Mouse (Mus musculus) forebrain, embryonic 12.5 days (tissue): ENCODE measurements around the gene Gm20388. TPM values are rescaled to one million over a fixed set of nuclear protein-coding genes. Genes with fewer than 3 reads are reported as not detected.
A peak's percentile ranks its signal among the peaks of the same experiment; 100 is the strongest.

Experiments used
- ATAC-seq: fragments of 200-750 bp; cut with Nextera tagmentation; 2 replicates; pipeline ENCODE4 v1.8.0; 2017; ENCODE audit warnings: moderate TSS enrichment; ENCODE audit not compliant: low FRiP score
- H3K27ac ChIP-seq: fragments of 300-500 bp; sonication (generic); 2 replicates; pipeline ENCODE4 v1.5.1; 2016; ENCODE audit warnings: mild to moderate bottlenecking
- H3K27me3 ChIP-seq: fragments of 300-500 bp; sonication (generic); 2 replicates; pipeline ENCODE4 v1.6.1; 2016; ENCODE audit warnings: mild to moderate bottlenecking
- H3K36me3 ChIP-seq: fragments of 300-500 bp; sonication (generic); replicated peaks from 2 replicates; pipeline ENCODE4 v1.6.1; 2016; ENCODE audit warnings: mild to moderate bottlenecking
- H3K4me1 ChIP-seq: fragments of 300-500 bp; sonication (generic); 2 replicates; pipeline ENCODE4 v1.6.1; 2016
- H3K4me2 ChIP-seq: fragments of 300-500 bp; sonication (generic); 2 replicates; pipeline ENCODE4 v1.6.1; 2016; ENCODE audit warnings: mild to moderate bottlenecking, moderate library complexity
- H3K4me3 ChIP-seq: fragments of 300-500 bp; sonication (generic); replicated peaks from 2 replicates; pipeline ENCODE4 v1.5.1; 2016; ENCODE audit warnings: mild to moderate bottlenecking
- H3K9ac ChIP-seq: fragments of 300-500 bp; sonication (generic); 2 replicates; pipeline ENCODE4 v1.6.1; 2016; ENCODE audit warnings: mild to moderate bottlenecking
- H3K9me3 ChIP-seq: fragments of 300-500 bp; sonication (generic); 2 replicates; pipeline ENCODE4 v1.6.1; 2016
- WGBS: fragments of 180-500 bp; shearing (Covaris S2); methylation state at CpG from one replicate; pipeline ENCODE4 v1.1.7; 2016; 5-methylcytosine and 5-hydroxymethylcytosine counted together
- polyA plus RNA-seq: library from polyadenylated mRNA; unstranded; fragments of >200 nt; fragmentation: Nextera tagmentation; extraction: Ambion mirVana; gene quantifications from 2 replicates; pipeline ENCODE4 v1.2.1, GENCODE M21; 2016

Gene Gm20388
- polyA plus RNA-seq, 1 experiment from 2014 or later: not detected

GRCm38 (mm10) chr8:120416522-120417394 is 506.1 kb downstream of the Gm20388 start:
- no peaks in the 10 kb centered on the region for H3K9me3 ChIP-seq
- no peak overlapping the region; the same call in 1 of the 2 replicates for H3K4me3 ChIP-seq
- H3K9ac ChIP-seq: peak overlapping the region; percentile 51
- ATAC-seq: peak; percentile 79
- H3K4me2 ChIP-seq: peak overlapping the region; percentile 43
- WGBS: 3% methylated on average over 33 of the region's 33 CpGs
- peaks cover 27% of the 10 kb centered on the region for H3K27me3 ChIP-seq
- H3K27ac ChIP-seq: peak overlapping the region; percentile 99
- H3K36me3 ChIP-seq: no peaks in the 10 kb centered on the region
- peaks cover 98% of the 10 kb centered on the region for H3K4me1 ChIP-seq

- Histone ChIP-seq H3K4me3 (no peak overlapping the region), H3K9me3 (no peaks in the 10 kb centered on the region), H3K9ac (no peak overlapping the region), H3K36me3 (no peaks in the 10 kb centered on the region), H3K27me3 (peaks cover 20% of the 10 kb centered on the region), H3K4me1 (peaks cover 98% of the 10 kb centered on the region), H3K4me2 (no peak overlapping the region), H3K27ac (peak overlapping the region; percentile 99)
- 69% methylated on average over 5 of the region's 5 CpGs for WGBS
- no peak for ATAC-seq
These were observed 507.5 kb downstream of the Gm20388 start for GRCm38 (mm10) chr8:120418188-120418587.

GRCm38 (mm10) chr8:120419675-120420074 is 509.0 kb downstream of the Gm20388 start:
- Histone ChIP-seq H3K4me2 (no peak overlapping the region), H3K9ac (no peak overlapping the region), H3K9me3 (no peaks in the 10 kb centered on the region), H3K27ac (no peak overlapping the region), H3K4me3 (no peak overlapping the region), H3K36me3 (no peaks in the 10 kb centered on the region), H3K27me3 (peaks cover 11% of the 10 kb centered on the region), H3K4me1 (peaks cover 98% of the 10 kb centered on the region)
- no peak for ATAC-seq
- 85% methylated on average over 9 of the region's 9 CpGs for WGBS

- H3K36me3 ChIP-seq: no peaks in the 10 kb centered on the region
- no peak for ATAC-seq
- no peak overlapping the region for H3K4me2 ChIP-seq
- H3K27ac ChIP-seq: no peak overlapping the region
- no peak overlapping the region for H3K4me3 ChIP-seq
- H3K27me3 ChIP-seq: peaks cover 11% of the 10 kb centered on the region
- H3K9ac ChIP-seq: no peak overlapping the region
- peaks cover 100% of the 10 kb centered on the region for H3K4me1 ChIP-seq
- WGBS: 74% methylated on average over 5 of the region's 5 CpGs
- no peaks in the 10 kb centered on the region for H3K9me3 ChIP-seq
These were observed 509.6 kb downstream of the Gm20388 start for GRCm38 (mm10) chr8:120420226-120420625.

GRCm38 (mm10) chr8:120421638-120422037 is 511.0 kb downstream of the Gm20388 start:
- H3K4me2 ChIP-seq: no peak overlapping the region
- 9% methylated on average over 9 of the region's 9 CpGs for WGBS
- peak overlapping the region; percentile 75 for H3K27ac ChIP-seq
- H3K27me3 ChIP-seq: peaks cover 11% of the 10 kb centered on the region; the same call in 1 of the 2 replicates
- no peak overlapping the region for H3K4me3 ChIP-seq
- peaks cover 100% of the 10 kb centered on the region for H3K4me1 ChIP-seq
- no peaks in the 10 kb centered on the region for H3K36me3 ChIP-seq
- H3K9me3 ChIP-seq: no peaks in the 10 kb centered on the region
- ATAC-seq: no peak
- peak overlapping the region; percentile 17; the same call in 1 of the 2 replicates for H3K9ac ChIP-seq

GRCm38 (mm10) chr8:120422236-120422635 is 511.6 kb downstream of the Gm20388 start:
- H3K4me1 ChIP-seq: peaks cover 100% of the 10 kb centered on the region
- H3K4me3 ChIP-seq: no peak overlapping the region
- no peak overlapping the region for H3K4me2 ChIP-seq
- H3K36me3 ChIP-seq: no peaks in the 10 kb centered on the region
- no peaks in the 10 kb centered on the region for H3K9me3 ChIP-seq
- WGBS: 80% methylated on average over 8 of the region's 8 CpGs
- 0 out of 2 replicates have a peak overlapping the region, but pooled peaks have one; percentile 17 for H3K9ac ChIP-seq
- H3K27ac ChIP-seq: 0 out of 2 replicates have a peak overlapping the region, but pooled peaks have one; percentile 10
- no peak for ATAC-seq
- H3K27me3 ChIP-seq: peaks cover 11% of the 10 kb centered on the region; the same call in 1 of the 2 replicates

GRCm38 (mm10) chr8:120423576-120423975 is 512.9 kb downstream of the Gm20388 start:
- WGBS: 28% methylated on average over 7 of the region's 7 CpGs
- peak overlapping the region; percentile 97 for H3K27ac ChIP-seq
- H3K4me1 ChIP-seq: peaks cover 100% of the 10 kb centered on the region
- no peak overlapping the region for H3K4me2 ChIP-seq
- no peaks in the 10 kb centered on the region for H3K36me3 ChIP-seq
- no peak overlapping the region for H3K9ac ChIP-seq
- H3K4me3 ChIP-seq: no peak overlapping the region
- no peaks in the 10 kb centered on the region for H3K9me3 ChIP-seq
- peaks cover 9% of the 10 kb centered on the region; the same call in 1 of the 2 replicates for H3K27me3 ChIP-seq
- no peak for ATAC-seq

- ATAC-seq: peak; percentile 12
- H3K4me2 ChIP-seq: peak overlapping the region; percentile 31
- peaks cover 94% of the 10 kb centered on the region for H3K4me1 ChIP-seq
- no peaks in the 10 kb centered on the region for H3K36me3 ChIP-seq
- H3K9ac ChIP-seq: peak overlapping the region; percentile 21
- H3K27ac ChIP-seq: peak overlapping the region; percentile 97
- 16% methylated on average over 4 of the region's 4 CpGs for WGBS
- no peak overlapping the region for H3K4me3 ChIP-seq
- no peaks in the 10 kb centered on the region for H3K9me3 ChIP-seq
- H3K27me3 ChIP-seq: no peaks in the 10 kb centered on the region
These were observed 514.2 kb downstream of the Gm20388 start for GRCm38 (mm10) chr8:120424829-120425198.

GRCm38 (mm10) chr8:120425199-120425941 is 514.7 kb downstream of the Gm20388 start:
- peak; percentile 85 for ATAC-seq
- Histone ChIP-seq H3K27ac (peak overlapping the region; percentile 97), H3K9ac (peak overlapping the region; percentile 21), H3K36me3 (no peaks in the 10 kb centered on the region), H3K9me3 (no peaks in the 10 kb centered on the region), H3K4me2 (peak overlapping the region; percentile 31), H3K27me3 (no peaks in the 10 kb centered on the region), H3K4me3 (no peak overlapping the region), H3K4me1 (peaks cover 89% of the 10 kb centered on the region)
- 6% methylated on average over 6 of the region's 8 CpGs for WGBS

- ATAC-seq: no peak; the same call in 1 of the 2 replicates
- Histone ChIP-seq H3K9ac (peak overlapping the region; percentile 1; the same call in 1 of the 2 replicates), H3K4me1 (peaks cover 84% of the 10 kb centered on the region), H3K27ac (peak overlapping the region; percentile 97), H3K36me3 (no peaks in the 10 kb centered on the region), H3K4me2 (peak overlapping the region; percentile 31; the same call in 1 of the 2 replicates), H3K9me3 (no peaks in the 10 kb centered on the region), H3K27me3 (no peaks in the 10 kb centered on the region), H3K4me3 (no peak overlapping the region)
- 17% methylated on average over 1 of the region's 1 CpGs for WGBS
These were observed 515.5 kb downstream of the Gm20388 start for GRCm38 (mm10) chr8:120426105-120426504.

- peaks cover 77% of the 10 kb centered on the region for H3K4me1 ChIP-seq
- no peak for ATAC-seq
- H3K27me3 ChIP-seq: no peaks in the 10 kb centered on the region
- no peaks in the 10 kb centered on the region for H3K36me3 ChIP-seq
- H3K9ac ChIP-seq: peak overlapping the region; percentile 34; the same call in 1 of the 2 replicates
- H3K27ac ChIP-seq: peak overlapping the region; percentile 97
- H3K9me3 ChIP-seq: no peaks in the 10 kb centered on the region
- no peak overlapping the region for H3K4me3 ChIP-seq
- H3K4me2 ChIP-seq: no peak overlapping the region
- 10% methylated on average over 20 of the region's 20 CpGs for WGBS
These were observed 516.2 kb downstream of the Gm20388 start for GRCm38 (mm10) chr8:120426622-120427385.
